Mouse (Mus musculus) kidney, postnatal 0 days (tissue): Measurements from ENCODE around the gene Tesk1. TPM values are rescaled to one million over a fixed set of nuclear protein-coding genes. Genes with fewer than 3 reads are reported as not detected.

Source experiments
- ATAC-seq: fragments of 200-750 bp; cut with Nextera tagmentation; replicated peaks from 2 replicates; pipeline ENCODE4 v1.8.0; 2017; ENCODE audit warnings: low read depth, moderate number of reproducible peaks, moderate TSS enrichment, moderate library complexity; ENCODE audit not compliant: low FRiP score
- DNase-seq: peaks from one replicate; pipeline ENCODE4 v3.0.0-alpha.2; 2016; ENCODE audit warnings: low spot score
- H3K27ac ChIP-seq: fragments of 300-500 bp; sonication (generic); 2 replicates; pipeline ENCODE4 v1.5.1; 2014; ENCODE audit warnings: mild to moderate bottlenecking
- H3K27me3 ChIP-seq: fragments of 300-500 bp; sonication (generic); 2 replicates; pipeline ENCODE4 v1.6.1; 2014; ENCODE audit warnings: low read length, mixed read lengths; ENCODE audit not compliant: insufficient read depth
- H3K36me3 ChIP-seq: fragments of 300-500 bp; sonication (generic); 2 replicates; pipeline ENCODE4 v1.6.1; 2014; ENCODE audit warnings: low read length, mixed read lengths; ENCODE audit not compliant: insufficient read depth
- H3K4me1 ChIP-seq: fragments of 300-500 bp; sonication (generic); replicated peaks from 2 replicates; pipeline ENCODE4 v1.6.1; 2014; ENCODE audit warnings: antibody characterized with exemption, low read length, mixed read lengths; ENCODE audit not compliant: insufficient read depth
- H3K4me2 ChIP-seq: fragments of 300-500 bp; sonication (generic); 2 replicates; pipeline ENCODE4 v1.6.1; 2014; ENCODE audit warnings: mild to moderate bottlenecking, low read length, moderate library complexity, mixed read lengths
- H3K4me3 ChIP-seq: fragments of 300-500 bp; sonication (generic); replicated peaks from 2 replicates; pipeline ENCODE4 v1.5.1; 2014; ENCODE audit warnings: low read depth, low read length
- H3K9ac ChIP-seq: fragments of 300-500 bp; sonication (generic); 2 replicates; pipeline ENCODE4 v1.6.1; 2014; ENCODE audit warnings: low read depth, low read length
- H3K9me3 ChIP-seq: fragments of 300-500 bp; sonication (generic); replicated peaks from 2 replicates; pipeline ENCODE4 v1.6.1; 2016; ENCODE audit warnings: low read length, inconsistent platforms, mixed read lengths
- CTCF ChIP-seq: IDR thresholded peaks from 2 replicates; pipeline ENCODE4 v1.5.1; 2016; ENCODE audit warnings: antibody characterized with exemption, low read depth, mild to moderate bottlenecking, moderate library complexity
- WGBS: fragments of 180-500 bp; shearing (Covaris S2); extraction: QIAGEN DNeasy Blood & Tissue Kit; methylation state at CpG from one replicate; pipeline ENCODE4 v1.1.7; 2014; 5-methylcytosine and 5-hydroxymethylcytosine counted together
- polyA plus RNA-seq: library from polyadenylated mRNA; unstranded; fragments of >200 nt; fragmentation: Nextera tagmentation; extraction: Ambion mirVana; gene quantifications from 2 replicates; pipeline ENCODE4 v1.2.1, GENCODE M21; 2015

The Tesk1 gene
- polyA plus RNA-seq, 1 experiment from 2014 or later = 9.1 TPM

- Histone ChIP-seq H3K9ac (no peak overlapping the region), H3K4me1 (peaks cover 17% of the 10 kb centered on the region), H3K4me2 (no peak overlapping the region), H3K27me3 (no peaks in the 10 kb centered on the region), H3K36me3 (no peaks in the 10 kb centered on the region), H3K9me3 (no peaks in the 10 kb centered on the region), H3K4me3 (no peak overlapping the region), H3K27ac (no peak overlapping the region)
- 46% methylated on average over 4 of the region's 4 CpGs for WGBS
- ATAC-seq (no peak), DNase-seq (no peak)
- TF ChIP-seq CTCF = no peak
Measured at GRCm38 (mm10) chr4:43456470-43456869, 14.7 kb downstream of the Tesk1 start.

GRCm38 (mm10) chr4:43457124-43457523, 15.4 kb downstream of the Tesk1 start:
- no peaks in the 10 kb centered on the region for H3K36me3 ChIP-seq
- H3K27me3 ChIP-seq = no peaks in the 10 kb centered on the region
- no peak overlapping the region for H3K9ac ChIP-seq
- WGBS = 15% methylated on average over 8 of the region's 8 CpGs
- DNase-seq = peak; percentile 28
- H3K4me3 ChIP-seq = no peak overlapping the region
- H3K27ac ChIP-seq = no peak overlapping the region
- peaks cover 17% of the 10 kb centered on the region for H3K4me1 ChIP-seq
- ATAC-seq = no peak
- no peak for TF ChIP-seq CTCF
- no peak overlapping the region for H3K4me2 ChIP-seq
- H3K9me3 ChIP-seq = no peaks in the 10 kb centered on the region

GRCm38 (mm10) chr4:43463102-43463501, 21.4 kb downstream of the Tesk1 start:
- 88% methylated on average over 5 of the region's 5 CpGs for WGBS
- Histone ChIP-seq H3K36me3 (no peaks in the 10 kb centered on the region), H3K9me3 (no peaks in the 10 kb centered on the region), H3K4me3 (no peak overlapping the region), H3K27ac (no peak overlapping the region), H3K4me2 (no peak overlapping the region), H3K27me3 (no peaks in the 10 kb centered on the region), H3K4me1 (no peaks in the 10 kb centered on the region), H3K9ac (no peak overlapping the region)
- DNase-seq = no peak
- ATAC-seq = no peak
- TF ChIP-seq CTCF = no peak

GRCm38 (mm10) chr4:43465935-43466334, 24.2 kb downstream of the Tesk1 start:
- Histone ChIP-seq H3K9me3 (no peaks in the 10 kb centered on the region), H3K36me3 (no peaks in the 10 kb centered on the region), H3K4me1 (no peaks in the 10 kb centered on the region), H3K27me3 (no peaks in the 10 kb centered on the region), H3K27ac (no peak overlapping the region), H3K9ac (no peak overlapping the region), H3K4me3 (no peak overlapping the region), H3K4me2 (no peak overlapping the region)
- no peak for DNase-seq
- ATAC-seq = no peak
- WGBS = 78% methylated on average over 6 of the region's 6 CpGs
- no peak for TF ChIP-seq CTCF

GRCm38 (mm10) chr4:43466872-43467271, 25.1 kb downstream of the Tesk1 start:
- Histone ChIP-seq H3K9ac (no peak overlapping the region), H3K4me2 (no peak overlapping the region), H3K36me3 (no peaks in the 10 kb centered on the region), H3K4me3 (no peak overlapping the region), H3K9me3 (no peaks in the 10 kb centered on the region), H3K27me3 (no peaks in the 10 kb centered on the region), H3K4me1 (no peaks in the 10 kb centered on the region), H3K27ac (no peak overlapping the region)
- no peak for TF ChIP-seq CTCF
- ATAC-seq (no peak), DNase-seq (no peak)
- WGBS = 89% methylated on average over 7 of the region's 7 CpGs

GRCm38 (mm10) chr4:43470301-43470700, 28.6 kb downstream of the Tesk1 start:
- no peak overlapping the region for H3K4me2 ChIP-seq
- 89% methylated on average over 10 of the region's 10 CpGs for WGBS

GRCm38 (mm10) chr4:43473636-43474035, 31.9 kb downstream of the Tesk1 start:
- Histone ChIP-seq H3K4me2 (no peak overlapping the region), H3K4me3 (no peak overlapping the region), H3K9me3 (no peaks in the 10 kb centered on the region), H3K27me3 (no peaks in the 10 kb centered on the region), H3K27ac (no peak overlapping the region), H3K4me1 (no peaks in the 10 kb centered on the region), H3K36me3 (no peaks in the 10 kb centered on the region), H3K9ac (no peak overlapping the region)
- ATAC-seq (no peak), DNase-seq (no peak)
- 76% methylated on average over 1 of the region's 1 CpGs for WGBS
- no peak for TF ChIP-seq CTCF

More at GRCm38 (mm10) chr4:43470301-43470700, 28.6 kb downstream of the Tesk1 start:
- no peaks in the 10 kb centered on the region for H3K9me3 ChIP-seq
- TF ChIP-seq CTCF = no peak
- H3K4me3 ChIP-seq = no peak overlapping the region
- H3K27me3 ChIP-seq = no peaks in the 10 kb centered on the region
- no peak overlapping the region for H3K27ac ChIP-seq
- DNase-seq = no peak
- no peaks in the 10 kb centered on the region for H3K4me1 ChIP-seq
- no peaks in the 10 kb centered on the region for H3K36me3 ChIP-seq
- no peak for ATAC-seq
- no peak overlapping the region for H3K9ac ChIP-seq
